Mouse (Mus musculus): Measurements from ENCODE around the gene Rsph1. TPM values are rescaled to one million over a fixed set of nuclear protein-coding genes. Genes with fewer than 3 reads are reported as not detected.

The Rsph1 gene
- 10 to 100 TPM in 1 of 2 experiments, 1 to 10 TPM in 1; 4.7 to 17.5 TPM for total RNA-seq (2021)
- long read RNA-seq, experiment 1, partial matches to known transcripts: 40 of 46 reads
- long read RNA-seq, experiment 1, other reads (novel, unspliced or antisense): 2 of 46 reads
- long read RNA-seq, experiment 2, partial matches to known transcripts: 1 of 6 reads
- long read RNA-seq, experiment 2, other reads (novel, unspliced or antisense): 1 of 6 reads

DNA sequence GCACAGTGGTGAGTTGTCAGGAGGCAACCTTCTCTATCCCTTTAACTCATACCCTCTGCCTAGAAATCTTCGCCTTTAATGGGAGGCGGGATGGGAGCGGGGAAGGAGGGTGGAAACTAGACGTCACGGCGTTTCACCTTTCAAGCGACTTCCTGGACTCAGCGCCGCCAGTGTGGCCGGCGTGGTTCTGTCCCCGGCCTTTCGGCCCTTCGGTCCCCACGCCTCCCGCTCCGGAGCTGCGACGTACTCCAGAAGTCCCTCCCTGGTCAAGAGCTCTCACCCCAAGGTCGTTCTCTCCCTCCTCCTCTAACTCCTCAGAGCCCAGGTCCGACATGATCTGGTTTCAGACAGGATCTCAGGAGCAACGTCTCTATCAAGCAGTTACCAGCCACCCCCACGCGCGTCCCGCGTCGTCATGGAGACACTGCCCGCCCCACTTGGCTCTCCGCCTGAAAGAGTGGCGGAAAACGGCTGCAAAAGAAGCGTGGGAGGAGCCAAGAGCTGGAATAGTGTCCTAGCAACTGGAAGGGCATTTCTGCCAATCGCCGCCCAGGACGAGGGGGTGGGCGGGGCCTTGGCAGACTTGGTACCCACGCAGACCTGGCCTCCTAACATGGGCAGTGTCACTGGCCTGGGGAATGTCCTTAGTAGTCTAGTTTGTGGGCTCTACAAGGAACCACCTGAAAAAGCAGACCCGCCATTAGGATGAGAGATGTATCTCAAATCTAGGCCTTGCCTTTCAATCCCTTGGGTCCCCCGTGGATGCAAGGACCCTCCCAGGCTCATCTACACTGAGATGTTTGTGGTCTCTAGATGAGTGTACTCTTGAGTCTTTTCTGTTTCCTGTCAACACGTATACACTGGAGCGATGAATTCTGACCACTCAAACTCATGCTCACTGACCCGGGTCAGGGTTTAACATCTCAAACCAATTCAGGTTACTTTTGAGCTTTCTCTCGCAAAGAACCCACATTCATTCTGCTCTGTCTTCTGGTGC, at the start of gene Rsph1:
Gene Rsph1 (minus strand): TSS at position 462 of the 997 bp plus-strand sequence.
- DNase-seq: peak; percentile 99
- Histone ChIP-seq H3K4me3 (peak within 1 kb of the TSS; percentile 71), H3K27ac (peak within 1 kb of the TSS; percentile 82)
- no peak for TF ChIP-seq CTCF (IDR thresholded peaks at IDR 0.05)
- intact Hi-C loops (cut with DNase I): no loop called here

GRCm38 (mm10) chr17:31326220-31326852, 49.2 kb upstream of the Rsph1 start:
- Histone ChIP-seq H3K4me3 (no peak overlapping the region), H3K27ac (peak overlapping the region; percentile 78; the same call in 1 of the 2 replicates)
- DNase-seq: no peak
- TF ChIP-seq CTCF (IDR thresholded peaks at IDR 0.05): no peak
- intact Hi-C loops (cut with DNase I): no loop called here

DNA sequence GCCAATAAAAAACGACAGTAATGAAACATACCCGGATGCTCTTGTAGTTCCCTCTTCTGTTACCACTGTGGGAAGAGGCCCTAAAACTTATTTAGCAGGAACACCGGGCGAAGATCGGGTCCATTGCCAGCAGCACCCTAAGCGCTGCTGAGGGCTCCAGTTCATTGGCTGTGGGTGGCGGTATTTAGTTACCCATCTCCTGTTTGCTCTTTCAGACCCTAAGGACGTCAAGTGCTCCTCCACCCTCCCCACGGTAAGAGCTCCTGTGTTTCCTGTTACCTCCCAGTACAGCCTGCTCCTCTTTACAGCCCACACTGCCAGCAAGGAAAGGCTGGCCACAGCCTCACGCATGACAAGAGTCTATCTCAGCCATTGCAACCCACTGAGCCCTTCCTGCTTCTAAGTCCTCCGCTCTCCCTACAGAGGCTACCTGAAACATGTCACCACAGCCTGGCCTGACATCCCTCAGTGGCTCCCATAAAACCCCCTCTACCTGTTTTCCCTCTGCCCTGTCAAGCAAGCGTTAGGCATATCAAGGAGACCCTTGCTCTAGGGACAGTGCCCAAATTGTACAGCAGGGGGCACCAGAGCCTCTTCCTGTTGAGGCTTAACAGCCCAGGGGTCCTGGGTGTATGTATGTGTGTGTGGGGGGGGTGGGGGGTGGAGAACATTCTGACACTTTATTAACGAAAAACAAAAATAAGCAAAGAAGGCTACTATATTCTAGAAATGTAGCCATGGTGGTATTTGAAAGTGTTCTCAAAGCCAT, 48.5 kb upstream of the Rsph1 start:
- intact Hi-C loops (cut with DNase I): no loop called here
- TF ChIP-seq CTCF (IDR thresholded peaks at IDR 0.05): peak; percentile 61
- Histone ChIP-seq H3K27ac (peak overlapping the region; percentile 78), H3K4me3 (no peak overlapping the region)
- peak; percentile 78 for DNase-seq

DNA sequence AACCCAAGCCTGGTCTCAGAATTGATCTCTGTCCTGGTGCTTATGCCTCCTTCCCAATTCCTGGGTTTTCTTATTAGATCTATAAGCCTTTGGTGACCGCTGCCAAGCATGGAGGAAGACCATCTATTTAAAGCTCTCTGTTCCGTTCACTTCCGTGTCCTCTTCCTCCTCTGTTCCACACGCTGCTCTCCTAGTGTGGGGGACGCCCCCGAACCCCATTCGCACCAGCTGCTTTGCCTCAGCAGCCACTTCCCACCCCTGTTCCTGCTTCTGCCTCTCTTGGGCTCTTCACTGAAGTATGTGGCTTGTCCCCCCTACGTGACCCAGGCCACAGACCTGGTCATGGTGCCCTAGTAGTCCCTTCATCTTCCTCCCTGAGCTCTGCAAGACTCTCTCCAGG, 47.0 kb upstream of the Rsph1 start:
- no peak for TF ChIP-seq CTCF (IDR thresholded peaks at IDR 0.05)
- intact Hi-C loops (cut with DNase I): no loop called here
- no peak for DNase-seq
- Histone ChIP-seq H3K4me3 (no peak overlapping the region), H3K27ac (no peak overlapping the region)

- TF ChIP-seq CTCF (IDR thresholded peaks at IDR 0.05): no peak
- intact Hi-C loops (cut with DNase I): no loop called here
- H3K27ac ChIP-seq: no peak overlapping the region
- DNase-seq: no peak
- no peak overlapping the region for H3K4me3 ChIP-seq
Measured at GRCm38 (mm10) chr17:31323379-31323778, 46.2 kb upstream of the Rsph1 start.

- no peak for DNase-seq
- intact Hi-C loops (cut with DNase I): no loop called here
- TF ChIP-seq CTCF (IDR thresholded peaks at IDR 0.05): no peak
- Histone ChIP-seq H3K27ac (peak overlapping the region; percentile 71; the same call in 1 of the 2 replicates), H3K4me3 (no peak overlapping the region)
Measured at GRCm38 (mm10) chr17:31322446-31322845, 45.3 kb upstream of the Rsph1 start.

DNA sequence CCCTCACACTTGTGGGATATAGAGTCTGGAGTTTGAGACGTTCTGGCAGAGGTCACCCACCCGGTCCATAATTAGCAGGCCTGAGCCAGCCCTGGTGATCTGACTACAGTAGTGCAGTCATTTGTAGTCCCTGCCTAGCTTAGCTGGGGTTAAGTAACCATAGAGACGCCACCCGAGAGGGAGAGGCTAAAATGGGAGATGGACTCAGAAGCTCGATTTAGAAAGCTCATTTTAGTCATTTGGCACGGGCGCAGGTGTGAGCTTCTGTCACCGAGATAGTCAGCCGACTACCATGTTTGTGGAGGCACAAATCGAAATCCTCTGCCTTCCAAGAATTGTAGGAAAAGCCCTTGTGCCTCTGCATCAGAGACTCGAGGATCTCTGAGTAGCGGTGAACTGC, 44.2 kb upstream of the Rsph1 start:
- Histone ChIP-seq H3K27ac (peak overlapping the region; percentile 71), H3K4me3 (peak overlapping the region; percentile 39)
- peak; percentile 84 for DNase-seq
- no peak for TF ChIP-seq CTCF (IDR thresholded peaks at IDR 0.05)
- intact Hi-C loops (cut with DNase I): no loop called here

DNA sequence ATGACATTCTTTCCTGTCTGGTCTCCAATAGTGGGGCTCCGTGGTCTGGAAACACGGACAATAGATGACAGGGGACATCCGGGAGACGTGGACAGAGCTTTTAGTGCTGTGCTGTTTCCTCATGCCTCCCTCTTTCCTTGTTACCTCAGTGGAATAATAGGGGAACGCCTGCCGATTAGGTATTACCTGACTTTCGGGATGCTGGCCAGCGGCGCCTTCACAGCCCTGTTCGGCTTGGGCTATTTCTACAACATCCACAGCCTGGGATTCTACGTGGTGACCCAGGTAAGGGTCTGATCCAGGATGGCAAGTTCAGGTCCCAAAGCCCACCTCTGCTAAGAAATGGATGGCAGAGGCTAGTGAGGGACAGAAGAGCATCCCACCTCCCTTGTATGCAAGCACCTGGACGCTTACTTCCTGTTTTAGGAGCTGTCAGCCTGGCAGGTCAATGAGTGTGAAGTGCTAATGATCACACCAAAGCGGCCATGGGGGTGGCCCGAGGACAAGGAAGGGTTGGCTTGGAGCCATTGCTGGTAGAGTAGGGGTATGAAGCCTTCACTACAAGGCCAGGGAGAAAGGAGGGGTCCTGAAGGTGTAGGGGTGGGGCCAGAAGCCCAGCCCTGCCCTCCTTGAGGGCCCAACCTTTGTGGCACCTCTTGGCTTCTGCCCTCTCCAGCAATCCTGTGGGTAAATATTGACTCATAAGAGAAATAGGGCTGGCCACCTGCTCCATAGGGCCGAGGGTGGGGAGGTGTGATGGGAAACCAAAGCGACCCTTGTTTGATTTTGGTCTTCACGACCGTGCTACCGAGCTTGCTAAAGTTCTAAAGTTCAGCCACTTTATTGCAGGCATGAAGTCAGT, 42.0 kb upstream of the Rsph1 start:
- Histone ChIP-seq H3K27ac (no peak overlapping the region), H3K4me3 (no peak overlapping the region)
- TF ChIP-seq CTCF (IDR thresholded peaks at IDR 0.05): no peak
- no peak for DNase-seq
- intact Hi-C loops (cut with DNase I): no loop called here

- no peak for DNase-seq
- no peak overlapping the region for H3K27ac ChIP-seq
- intact Hi-C loops (cut with DNase I): no loop called here
- TF ChIP-seq CTCF (IDR thresholded peaks at IDR 0.05): peak; percentile 38
- no peak overlapping the region for H3K4me3 ChIP-seq
Measured at GRCm38 (mm10) chr17:31317521-31318272, 40.5 kb upstream of the Rsph1 start.

- Histone ChIP-seq H3K27ac (no peak overlapping the region), H3K4me3 (no peak overlapping the region)
- TF ChIP-seq CTCF (IDR thresholded peaks at IDR 0.05): no peak
- no peak for DNase-seq
- intact Hi-C loops (cut with DNase I): no loop called here
Measured at GRCm38 (mm10) chr17:31316998-31317397, 39.8 kb upstream of the Rsph1 start.

DNA sequence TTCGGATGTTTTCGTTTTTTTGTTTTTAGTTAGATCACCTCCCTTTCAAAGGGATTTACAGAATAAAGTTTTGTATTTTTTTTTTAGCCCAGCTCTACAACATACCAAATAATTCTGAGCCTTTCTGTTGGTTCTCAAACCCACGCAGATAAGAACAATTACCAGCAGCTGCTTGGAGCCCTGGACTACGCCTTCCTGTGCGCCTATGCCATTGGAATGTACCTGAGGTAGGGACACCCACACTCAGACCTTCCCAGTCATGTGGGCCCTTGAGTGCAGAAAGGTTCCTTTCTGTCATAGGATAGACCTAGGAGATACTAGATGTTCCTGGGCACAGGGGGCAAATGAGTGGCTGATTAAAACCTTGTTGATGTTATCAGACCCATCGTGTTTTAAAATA, 38.8 kb upstream of the Rsph1 start:
- DNase-seq: no peak
- no peak for TF ChIP-seq CTCF (IDR thresholded peaks at IDR 0.05)
- Histone ChIP-seq H3K27ac (no peak overlapping the region), H3K4me3 (no peak overlapping the region)
- intact Hi-C loops (cut with DNase I): no loop called here

Data from gastrocnemius, adult 2 months (tissue).